Mouse (Mus musculus): Measurements from ENCODE around the gene Ghrh. TPM values are rescaled to one million over a fixed set of nuclear protein-coding genes. Genes with fewer than 3 reads are reported as not detected.
A peak's percentile ranks its signal among the peaks of the same experiment; 100 is the strongest.

The Ghrh gene
- polyA plus RNA-seq, 1 experiment from 2014 or later: not detected

DNA sequence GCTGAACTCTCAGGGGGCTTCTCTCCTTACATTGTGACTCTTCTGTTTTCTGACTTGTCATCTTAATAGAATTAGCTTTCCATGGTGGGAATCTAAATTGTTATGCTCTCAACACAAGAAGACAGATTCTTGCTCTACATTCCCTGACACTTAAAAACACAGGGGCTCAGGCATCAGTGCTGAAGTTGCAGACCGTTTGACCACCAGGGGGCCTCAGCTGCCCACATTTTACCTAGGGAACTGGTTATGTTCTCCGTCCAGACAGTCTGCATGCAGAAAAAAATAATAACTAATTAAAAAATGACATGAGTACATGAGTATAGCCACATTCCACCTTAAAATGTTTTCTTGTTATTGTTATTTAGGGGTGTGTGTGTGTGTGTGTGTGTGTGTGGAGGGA lies 55.2 kb downstream of the Ghrh start:
- WGBS: 9% methylated on average over 2 of the region's 2 CpGs
- Histone ChIP-seq H3K27me3 (ENCODE audit: insufficient read depth, low read length) (no peaks in the 10 kb centered on the region), H3K36me3 (ENCODE audit: insufficient read depth, low read length) (peaks cover 35% of the 10 kb centered on the region), H3K4me2 (ENCODE audit: low read length) (no peak overlapping the region), H3K27ac (no peak overlapping the region), H3K4me1 (replicated peaks; ENCODE audit: insufficient read depth, low read length) (no peaks in the 10 kb centered on the region), H3K4me3 (replicated peaks; ENCODE audit: low read depth, low read length) (no peak overlapping the region), H3K9ac (ENCODE audit: low read depth, low read length) (no peak overlapping the region), H3K9me3 (replicated peaks; ENCODE audit: low read length) (no peaks in the 10 kb centered on the region)
- ATAC-seq (replicated peaks; ENCODE audit: low FRiP score, low read depth) (no peak), DNase-seq (ENCODE audit: low spot score) (peak; percentile 85)
- TF ChIP-seq CTCF (IDR thresholded peaks at IDR 0.05; ENCODE audit: low read depth): peak; percentile 89

DNA sequence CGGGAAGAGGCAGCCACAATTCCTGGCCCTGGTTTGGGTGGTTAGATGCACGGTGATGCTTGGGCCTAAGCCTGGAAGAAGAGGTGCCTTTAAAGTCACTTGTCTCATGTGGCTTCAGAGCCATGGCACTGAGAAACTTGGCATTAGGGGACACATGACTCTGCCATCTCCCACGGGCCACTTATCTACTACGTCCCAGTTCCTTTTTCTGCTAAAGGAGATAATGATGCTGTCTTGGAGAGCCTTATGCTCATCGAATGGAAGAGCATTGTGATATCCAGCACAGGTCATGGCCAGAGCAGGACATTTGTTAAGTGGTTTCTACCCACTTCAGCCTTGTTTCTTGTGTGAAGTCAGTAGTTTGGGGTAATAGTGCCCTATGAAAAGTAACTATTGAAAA lies 58.3 kb downstream of the Ghrh start:
- TF ChIP-seq CTCF (IDR thresholded peaks at IDR 0.05; ENCODE audit: low read depth): no peak
- WGBS: 90% methylated on average over 5 of the region's 5 CpGs
- no peaks in the 10 kb centered on the region for H3K4me1 ChIP-seq (replicated peaks; ENCODE audit: insufficient read depth, low read length)
- H3K9ac ChIP-seq (ENCODE audit: low read depth, low read length): no peak overlapping the region
- H3K9me3 ChIP-seq (replicated peaks; ENCODE audit: low read length): no peaks in the 10 kb centered on the region
- H3K4me3 ChIP-seq (replicated peaks; ENCODE audit: low read depth, low read length): no peak overlapping the region
- no peak overlapping the region for H3K4me2 ChIP-seq (ENCODE audit: low read length)
- H3K27ac ChIP-seq: no peak overlapping the region
- ATAC-seq (replicated peaks; ENCODE audit: low FRiP score, low read depth): no peak
- H3K27me3 ChIP-seq (ENCODE audit: insufficient read depth, low read length): no peaks in the 10 kb centered on the region
- DNase-seq (ENCODE audit: low spot score): no peak
- peaks cover 30% of the 10 kb centered on the region for H3K36me3 ChIP-seq (ENCODE audit: insufficient read depth, low read length)

DNA sequence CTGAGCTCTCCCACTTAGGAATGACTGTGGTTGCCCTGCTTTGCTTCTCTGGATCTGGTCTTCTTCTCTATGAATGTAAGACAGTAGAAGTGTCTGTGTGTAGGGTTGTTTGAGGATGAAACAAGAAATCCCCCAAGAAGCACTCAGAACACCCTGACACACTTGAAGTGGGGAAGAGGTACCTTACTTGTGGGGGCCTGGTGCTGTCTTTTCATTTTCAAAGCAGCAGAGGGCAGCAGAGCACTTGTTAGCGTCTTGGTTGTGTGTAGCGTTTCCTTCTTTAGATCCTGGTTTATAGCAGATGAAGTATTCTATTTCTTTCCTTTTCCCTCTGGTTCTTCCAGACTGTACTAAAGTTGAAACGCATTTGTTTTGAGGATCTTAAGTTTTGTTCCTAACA lies 59.8 kb downstream of the Ghrh start:
- TF ChIP-seq CTCF (IDR thresholded peaks at IDR 0.05; ENCODE audit: low read depth): peak; percentile 80
- H3K36me3 ChIP-seq (ENCODE audit: insufficient read depth, low read length): peaks cover 32% of the 10 kb centered on the region
- H3K9me3 ChIP-seq (replicated peaks; ENCODE audit: low read length): no peaks in the 10 kb centered on the region
- H3K27ac ChIP-seq: no peak overlapping the region
- ATAC-seq (replicated peaks; ENCODE audit: low FRiP score, low read depth) (no peak), DNase-seq (ENCODE audit: low spot score) (peak; percentile 81)
- no peaks in the 10 kb centered on the region for H3K27me3 ChIP-seq (ENCODE audit: insufficient read depth, low read length)
- 15% methylated on average over 3 of the region's 3 CpGs for WGBS
- no peak overlapping the region for H3K9ac ChIP-seq (ENCODE audit: low read depth, low read length)
- H3K4me3 ChIP-seq (replicated peaks; ENCODE audit: low read depth, low read length): no peak overlapping the region
- no peak overlapping the region for H3K4me2 ChIP-seq (ENCODE audit: low read length)
- no peaks in the 10 kb centered on the region for H3K4me1 ChIP-seq (replicated peaks; ENCODE audit: insufficient read depth, low read length)

DNA sequence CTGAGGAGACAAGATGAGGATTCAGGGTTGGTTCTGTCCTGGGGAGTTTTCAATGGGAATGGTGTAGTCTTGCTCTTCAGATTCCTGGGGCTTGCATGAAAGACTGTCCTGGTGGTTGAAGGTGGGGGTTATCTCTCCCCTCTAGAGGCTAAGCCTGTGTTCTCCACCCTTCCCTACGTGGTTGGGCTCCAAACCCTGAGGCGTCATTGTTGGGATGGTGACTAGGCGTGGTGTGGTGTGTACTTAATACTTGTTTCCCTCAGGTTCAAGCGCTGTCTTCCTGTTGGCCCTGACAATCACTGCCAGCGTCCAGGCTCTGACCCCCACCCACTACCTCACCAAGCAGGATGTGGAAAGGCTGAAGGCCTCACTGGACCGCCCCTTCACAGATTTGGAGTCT lies 64.0 kb downstream of the Ghrh start:
- Histone ChIP-seq H3K4me2 (ENCODE audit: low read length) (no peak overlapping the region), H3K4me1 (replicated peaks; ENCODE audit: insufficient read depth, low read length) (0 out of 2 replicates have a peak, but pooled peaks cover 7% of the 10 kb centered on the region), H3K27ac (no peak overlapping the region), H3K9ac (ENCODE audit: low read depth, low read length) (no peak overlapping the region), H3K27me3 (ENCODE audit: insufficient read depth, low read length) (no peaks in the 10 kb centered on the region), H3K4me3 (replicated peaks; ENCODE audit: low read depth, low read length) (no peak overlapping the region), H3K36me3 (ENCODE audit: insufficient read depth, low read length) (peaks cover 16% of the 10 kb centered on the region), H3K9me3 (replicated peaks; ENCODE audit: low read length) (no peaks in the 10 kb centered on the region)
- ATAC-seq (replicated peaks; ENCODE audit: low FRiP score, low read depth) (no peak), DNase-seq (ENCODE audit: low spot score) (no peak)
- WGBS: 90% methylated on average over 6 of the region's 6 CpGs
- no peak for TF ChIP-seq CTCF (IDR thresholded peaks at IDR 0.05; ENCODE audit: low read depth)

Other genes starting within 250 kb of the Ghrh start
- gene Samhd1, start 212.2 kb downstream of the Ghrh start, polyA plus RNA-seq (2015; fragmentation: Nextera tagmentation; extraction: Ambion mirVana): 19.1 and 20.0 TPM in 2 replicates
- gene Rbl1, start 143.0 kb downstream of the Ghrh start, polyA plus RNA-seq (2015; fragmentation: Nextera tagmentation; extraction: Ambion mirVana): 15.6 and 16.7 TPM in 2 replicates
- gene Rpn2, start 68.5 kb downstream of the Ghrh start, polyA plus RNA-seq (2015; fragmentation: Nextera tagmentation; extraction: Ambion mirVana): 197 and 228 TPM in 2 replicates
- 0.29 and 0.33 TPM in 2 replicates for gene Mroh8, start 68.0 kb downstream of the Ghrh start, polyA plus RNA-seq (2015; fragmentation: Nextera tagmentation; extraction: Ambion mirVana)
- 77.9 and 78.4 TPM in 2 replicates for gene Manbal, start 20.1 kb upstream of the Ghrh start, polyA plus RNA-seq (2015; fragmentation: Nextera tagmentation; extraction: Ambion mirVana)
- 14.0 TPM in 2 replicates for gene Src, start 70.9 kb upstream of the Ghrh start, polyA plus RNA-seq (2015; fragmentation: Nextera tagmentation; extraction: Ambion mirVana)
- gene Nnat, start 212.6 kb upstream of the Ghrh start, polyA plus RNA-seq (2015; fragmentation: Nextera tagmentation; extraction: Ambion mirVana): 80.4 and 85.9 TPM in 2 replicates
- gene Blcap, start 223.8 kb upstream of the Ghrh start, polyA plus RNA-seq (2015; fragmentation: Nextera tagmentation; extraction: Ambion mirVana): 46.1 and 48.2 TPM in 2 replicates

All from kidney, postnatal 0 days (tissue).